Comparison of ENCODE assay signal across 20 mouse cellular contexts in genomic region chr16:92523351-92523750, GRCm38 (mm10). TPM values are rescaled to one million over a fixed set of nuclear protein-coding genes. Genes with fewer than 3 reads are reported as not detected.
DNase-seq lines count a peak whose midpoint lies in the region; ATAC-seq and TF ChIP-seq lines count a peak whose summit lies in the region.
"Had no signal": no experiment of that assay in that cellular context is flagged by ENCODE, and none has a peak within 500 bp of the region (broad histone marks: within the 10 kb centered on the region; RNA-seq: fewer than 3 reads in every experiment).

No protein-coding gene starts in this region.

- no peaks in the 10 kb centered on the region for H3K4me1 ChIP-seq in lung, embryonic 14.5 days (ENCODE audit: insufficient read depth)
- H3K4me1 ChIP-seq in hindbrain, embryonic 11.5 days (replicated peaks; ENCODE audit: control insufficient read depth, insufficient read depth, low read length): no peaks in the 10 kb centered on the region
- H3K4me1 ChIP-seq: heart, embryonic 15.5 days had no signal

- H3K9me3 ChIP-seq in lung, embryonic 14.5 days (ENCODE audit: low read depth, low read length): no peaks in the 10 kb centered on the region
- H3K9me3 ChIP-seq in hindbrain, embryonic 11.5 days (ENCODE audit: control insufficient read depth, low read length): no peaks in the 10 kb centered on the region
- H3K9me3 ChIP-seq: embryonic facial prominence, embryonic 13.5 days; forebrain, embryonic 12.5 days; G1E; heart, embryonic 10.5 days; heart, embryonic 15.5 days had no signal

- H3K36me3 ChIP-seq in lung, embryonic 14.5 days (ENCODE audit: insufficient read depth): no peaks in the 10 kb centered on the region
- H3K36me3 ChIP-seq in hindbrain, embryonic 11.5 days (ENCODE audit: control insufficient read depth, insufficient read depth, low read length): no peaks in the 10 kb centered on the region
- H3K36me3 ChIP-seq: embryonic facial prominence, embryonic 13.5 days; forebrain, embryonic 12.5 days; G1E; heart, embryonic 10.5 days; heart, embryonic 15.5 days had no signal

- no peak for ATAC-seq in lung, embryonic 14.5 days (ENCODE audit: insufficient read depth)
- no peak for ATAC-seq in hindbrain, embryonic 11.5 days (ENCODE audit: low FRiP score)
- ATAC-seq: forebrain, embryonic 16.5 days had no signal

- TF ChIP-seq CTCF in lung, embryonic 14.5 days (IDR thresholded peaks at IDR 0.05; ENCODE audit: low read depth): no peak

- H3K27me3 ChIP-seq in lung, embryonic 14.5 days (ENCODE audit: insufficient read depth, low read length): no peaks in the 10 kb centered on the region
- H3K27me3 ChIP-seq in hindbrain, embryonic 11.5 days (ENCODE audit: control insufficient read depth, insufficient read depth, low read length): no peaks in the 10 kb centered on the region; the same call in 1 of the 2 replicates
- H3K27me3 ChIP-seq: embryonic facial prominence, embryonic 13.5 days had no signal

- WGBS in lung, embryonic 14.5 days: 60% methylated on average over 8 of the region's 8 CpGs
- whole genome bisulfite sequencing in hindbrain, embryonic 11.5 days: 89% methylated on average over 8 of the region's 8 CpGs

- no peak overlapping the region for H3K9ac ChIP-seq in lung, embryonic 14.5 days
- H3K9ac ChIP-seq in hindbrain, embryonic 11.5 days (ENCODE audit: low read depth, low read length): no peak overlapping the region
- H3K9ac ChIP-seq: embryonic facial prominence, embryonic 13.5 days; forebrain, embryonic 12.5 days; heart, embryonic 15.5 days; hindbrain, embryonic 14.5 days had no signal

- DNase-seq in lung, adult 18-20 months: peak; percentile 34 to 75
- peak; percentile 25 for DNase-seq in lung, embryonic 14.5 days
- peak; percentile 23 for DNase-seq in lung, postnatal 14 days
- DNase-seq in cerebellum, adult 9-10 months: no peak
- no peak for DNase-seq in hindbrain, embryonic 11.5 days (ENCODE audit: low spot score)
- no peak for DNase-seq in urinary bladder, postnatal 36 days (ENCODE audit: low spot score in 2 of 2)
- DNase-seq: adrenal gland, adult 8-10 months; cerebellum, adult 11 months; cerebellum, adult 8-10 months; cerebellum, postnatal 25 days; gastrocnemius, postnatal 14 days; heart, adult 11 months; heart, postnatal 14 days had no signal

- no peak overlapping the region for H3K4me2 ChIP-seq in lung, embryonic 14.5 days
- H3K4me2 ChIP-seq in hindbrain, embryonic 11.5 days (replicated peaks; ENCODE audit: low read depth, low read length): no peak overlapping the region
- H3K4me2 ChIP-seq: embryonic facial prominence, embryonic 13.5 days; forebrain, embryonic 12.5 days; heart, embryonic 15.5 days; hindbrain, embryonic 14.5 days had no signal

- H3K4me3 ChIP-seq in lung, embryonic 14.5 days (ENCODE audit: low read depth, low read length): no peak overlapping the region
- no peak overlapping the region for H3K4me3 ChIP-seq in hindbrain, embryonic 11.5 days (ENCODE audit: low read depth, low read length)
- H3K4me3 ChIP-seq: embryonic facial prominence, embryonic 13.5 days; forebrain, embryonic 12.5 days; heart, embryonic 10.5 days; heart, embryonic 15.5 days had no signal

- no peak overlapping the region for H3K27ac ChIP-seq in lung, embryonic 14.5 days (ENCODE audit: low read depth)
- H3K27ac ChIP-seq in hindbrain, embryonic 11.5 days (ENCODE audit: low read depth, low read length): no peak overlapping the region
- H3K27ac ChIP-seq: embryonic facial prominence, embryonic 13.5 days; forebrain, embryonic 12.5 days; heart, embryonic 10.5 days; heart, embryonic 15.5 days; hindbrain, embryonic 14.5 days had no signal

RNA-seq across cellular contexts. Expression of gene Clic6, which starts 37.8 kb away (rescaled TPM):
- 8.9 and 10.2 TPM in 2 replicates for polyA plus RNA-seq in lung, embryonic 14.5 days (2014; fragmentation: Nextera tagmentation; extraction: Ambion mirVana)
- polyA plus RNA-seq in hindbrain, embryonic 11.5 days (2014; fragmentation: Nextera tagmentation; extraction: Ambion mirVana): 3.4 and 4.8 TPM in 2 replicates

RNA-seq across cellular contexts. Expression of gene Rcan1, which starts 52.7 kb away (rescaled TPM):
- 47.8 and 49.7 TPM in 2 replicates for polyA plus RNA-seq in lung, embryonic 14.5 days (2014; fragmentation: Nextera tagmentation; extraction: Ambion mirVana)
- 39.3 and 45.3 TPM in 2 replicates for polyA plus RNA-seq in hindbrain, embryonic 11.5 days (2014; fragmentation: Nextera tagmentation; extraction: Ambion mirVana)

Comparison
In these comparisons a context has a peak if more than half of its experiments do, and no peak if none do; other contexts are left out.
1. DNase-seq: peak in lung, adult 18-20 months (2 of 2), lung, embryonic 14.5 days (single experiment) and lung, postnatal 14 days (single experiment); none in cerebellum, adult 9-10 months (single experiment), hindbrain, embryonic 11.5 days (single experiment) and urinary bladder, postnatal 36 days (0 of 2).